Mouse (Mus musculus) urinary bladder, postnatal 36 days (tissue): ENCODE results near the gene Pgc.
A peak's percentile ranks its signal among the peaks of the same experiment; 100 is the strongest.

ENCODE experiments used
- DNase-seq, 2 experiments: peaks; one replicate each; pipeline ENCODE4 v3.0.0; 2022; ENCODE audit warnings: low spot score in 2 of 2, mixed read lengths in 1 of 2

Gene Pgc

GRCm38 (mm10) chr17:47708972-47709371 is 17.7 kb upstream of the Pgc start:
- no peak for DNase-seq

GRCm38 (mm10) chr17:47710036-47710435 is 16.6 kb upstream of the Pgc start:
- DNase-seq, result no peak

- no peak for DNase-seq
These were observed 14.8 kb upstream of the Pgc start for GRCm38 (mm10) chr17:47711883-47712282.

- DNase-seq, result no peak
These were observed 13.6 kb upstream of the Pgc start for GRCm38 (mm10) chr17:47712889-47713571.

GRCm38 (mm10) chr17:47715037-47715436 is 11.6 kb upstream of the Pgc start:
- DNase-seq, result no peak

- no peak for DNase-seq
These were observed 5.5 kb upstream of the Pgc start for GRCm38 (mm10) chr17:47721183-47721582.

GRCm38 (mm10) chr17:47730633-47731575 is 4.3 kb downstream of the Pgc start:
- no peak for DNase-seq

GRCm38 (mm10) chr17:47735553-47736100 is 9.0 kb downstream of the Pgc start:
- no peak for DNase-seq

- peak; percentile 93 to 97 for DNase-seq
These were observed 10.2 kb downstream of the Pgc start, which contains the start of gene Tfeb for GRCm38 (mm10) chr17:47736856-47737255. Gene Tfeb (plus strand): TSS chr17:47737030.

GRCm38 (mm10) chr17:47737271-47738065 is 10.8 kb downstream of the Pgc start:
- DNase-seq, result peak; percentile 84 to 90

- no peak for DNase-seq
These were observed 11.6 kb downstream of the Pgc start for GRCm38 (mm10) chr17:47738066-47738878.

- DNase-seq, result no peak
These were observed 12.5 kb downstream of the Pgc start for GRCm38 (mm10) chr17:47738879-47739798.

GRCm38 (mm10) chr17:47740186-47740585 is 13.5 kb downstream of the Pgc start:
- DNase-seq, result no peak

- no peak for DNase-seq
These were observed 16.5 kb downstream of the Pgc start for GRCm38 (mm10) chr17:47742991-47743734.

GRCm38 (mm10) chr17:47744086-47744485 is 17.4 kb downstream of the Pgc start:
- no peak for DNase-seq

GRCm38 (mm10) chr17:47744746-47745368 is 18.2 kb downstream of the Pgc start:
- no peak for DNase-seq

GRCm38 (mm10) chr17:47748791-47749553 is 22.3 kb downstream of the Pgc start:
- DNase-seq, result peak in 1 of 2 experiments; percentile 35

GRCm38 (mm10) chr17:47749626-47750025 is 23.0 kb downstream of the Pgc start:
- no peak for DNase-seq
